Mouse (Mus musculus): ENCODE results near the gene Hist1h2bf. TPM values are rescaled to one million over a fixed set of nuclear protein-coding genes. Genes with fewer than 3 reads are reported as not detected.
A peak's percentile ranks its signal among the peaks of the same experiment; 100 is the strongest.
"Not testable (repeated sequence)": the region's sequence is repeated elsewhere in the genome, so short reads cannot be mapped to it uniquely, and the experiment has no call there.

The Hist1h2bf gene
- 10 to 100 TPM; 19.2 to 30.0 (median 24.4) TPM for total RNA-seq (2022)

DNA sequence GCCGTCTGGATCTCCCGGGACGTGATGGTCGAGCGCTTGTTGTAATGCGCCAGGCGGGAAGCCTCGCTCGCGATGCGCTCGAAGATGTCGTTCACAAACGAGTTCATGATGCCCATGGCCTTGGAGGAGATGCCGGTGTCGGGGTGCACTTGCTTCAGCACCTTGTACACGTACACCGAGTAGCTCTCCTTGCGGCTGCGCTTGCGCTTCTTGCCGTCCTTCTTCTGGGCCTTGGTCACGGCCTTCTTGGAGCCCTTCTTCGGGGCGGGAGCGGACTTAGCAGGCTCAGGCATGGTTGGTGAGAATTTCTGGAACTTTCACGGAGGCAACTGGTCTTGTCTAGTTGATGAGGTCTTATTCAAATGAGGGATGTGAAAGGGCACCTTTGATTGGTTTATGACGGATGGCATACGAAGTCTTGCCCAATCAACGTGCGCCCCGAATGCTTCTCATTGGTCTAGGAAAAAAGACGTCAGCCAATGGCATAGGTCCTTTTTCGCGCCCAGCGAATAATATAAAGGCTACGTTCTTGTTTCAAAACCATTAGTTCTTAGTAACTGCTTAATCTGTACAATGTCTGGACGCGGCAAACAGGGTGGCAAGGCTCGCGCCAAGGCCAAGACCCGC is at the start of gene Hist1h2bf, which contains the start of gene Hist1h2ad:
TSS of gene Hist1h2bf (minus strand) at position 299 of the 627 bp plus-strand sequence.
TSS of gene Hist1h2ad (plus strand) at position 484 of the 627 bp plus-strand sequence.
- DNase-seq (ENCODE audit: low spot score in 2 of 2) = peak; percentile 93 to 97

DNA sequence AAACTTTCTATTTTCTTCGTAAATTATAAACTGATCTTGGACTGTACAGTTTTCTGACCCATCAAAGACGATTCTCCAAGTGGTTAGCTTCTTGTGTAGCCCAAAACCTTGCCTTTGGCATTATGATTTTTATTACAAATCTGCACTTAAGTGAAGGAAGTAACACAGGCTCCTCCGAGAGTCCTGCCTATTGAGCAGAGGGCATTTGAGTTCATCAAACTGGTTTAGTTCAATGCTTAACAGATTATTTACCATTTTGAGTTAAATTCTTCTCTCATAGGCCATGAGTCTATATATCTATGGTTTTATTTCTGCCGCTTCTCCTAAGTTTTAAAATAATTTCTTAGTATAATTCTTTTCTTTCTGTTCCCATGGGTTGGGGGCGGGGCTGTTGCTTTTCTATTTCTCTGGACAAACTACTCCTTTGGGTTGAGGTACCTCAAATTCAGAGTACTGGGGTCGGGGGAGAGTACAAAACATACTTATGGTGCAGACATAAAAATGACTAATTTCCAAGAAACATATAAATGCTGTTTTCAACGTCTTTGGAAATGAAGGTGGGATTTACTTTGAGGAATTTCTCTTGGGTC is 49.0 kb upstream of the Hist1h2bf start:
- DNase-seq (ENCODE audit: low spot score in 2 of 2) = no peak

DNA sequence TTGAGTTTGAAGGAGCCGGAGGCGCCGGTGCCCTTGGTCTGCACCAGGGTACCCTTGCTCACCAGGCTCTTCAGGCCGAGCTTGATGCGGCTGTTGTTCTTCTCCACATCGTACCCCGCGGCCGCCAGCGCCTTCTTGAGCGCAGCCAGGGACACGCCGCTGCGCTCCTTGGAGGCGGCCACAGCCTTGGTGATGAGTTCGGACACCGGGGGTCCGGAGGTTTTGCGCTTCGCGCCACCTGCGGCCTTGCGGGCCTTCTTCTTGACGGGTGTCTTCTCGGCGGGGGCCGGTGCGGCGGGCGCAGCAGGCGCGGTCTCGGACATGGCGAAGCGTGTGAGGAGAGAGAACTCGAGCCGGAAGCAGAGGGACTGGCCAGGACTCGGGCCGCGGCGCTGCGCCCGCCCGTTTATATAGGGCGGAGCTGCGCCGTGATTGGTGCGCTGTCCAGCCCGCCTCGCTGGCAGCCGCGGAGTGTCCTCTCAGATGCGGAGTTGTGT is 48.2 kb upstream of the Hist1h2bf start, which contains the start of gene Hist1h1e:
TSS of gene Hist1h1e (minus strand) at position 384 of the 497 bp plus-strand sequence.
- peak; percentile 78 to 82 for DNase-seq (ENCODE audit: low spot score in 2 of 2)

DNA sequence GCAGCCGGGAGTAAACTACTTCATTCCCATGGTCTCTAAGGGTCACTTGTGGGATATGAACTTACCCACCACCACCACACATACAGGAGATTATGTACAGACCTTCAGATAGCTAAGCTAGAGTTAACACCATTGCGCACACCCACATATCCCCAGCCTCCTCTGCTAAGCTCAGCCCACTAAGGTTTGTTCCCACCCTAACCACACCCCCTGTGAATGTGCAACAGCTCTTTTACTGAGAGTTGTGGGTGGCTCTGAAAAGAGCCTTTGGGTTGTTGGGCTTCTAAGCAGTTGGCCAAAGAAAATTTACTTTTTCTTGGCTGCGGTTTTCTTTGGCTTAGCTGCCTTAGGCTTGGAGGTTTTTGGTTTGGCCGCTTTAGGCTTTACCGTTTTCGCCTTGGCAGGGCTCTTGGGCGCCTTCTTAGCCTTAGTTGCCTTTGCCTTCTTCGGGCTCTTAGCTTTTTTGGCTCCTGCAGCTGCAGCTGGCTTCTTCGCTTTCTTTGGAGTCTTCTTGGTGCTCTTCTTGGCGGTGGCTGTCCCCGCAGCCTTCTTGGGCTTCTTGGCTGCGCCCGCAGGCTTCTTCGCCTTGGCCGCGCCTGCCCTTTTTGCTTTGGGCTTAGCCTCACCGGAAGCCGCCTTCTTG is 47.7 kb upstream of the Hist1h2bf start:
- peak; percentile 67 to 75 for DNase-seq (ENCODE audit: low spot score in 2 of 2)

DNA sequence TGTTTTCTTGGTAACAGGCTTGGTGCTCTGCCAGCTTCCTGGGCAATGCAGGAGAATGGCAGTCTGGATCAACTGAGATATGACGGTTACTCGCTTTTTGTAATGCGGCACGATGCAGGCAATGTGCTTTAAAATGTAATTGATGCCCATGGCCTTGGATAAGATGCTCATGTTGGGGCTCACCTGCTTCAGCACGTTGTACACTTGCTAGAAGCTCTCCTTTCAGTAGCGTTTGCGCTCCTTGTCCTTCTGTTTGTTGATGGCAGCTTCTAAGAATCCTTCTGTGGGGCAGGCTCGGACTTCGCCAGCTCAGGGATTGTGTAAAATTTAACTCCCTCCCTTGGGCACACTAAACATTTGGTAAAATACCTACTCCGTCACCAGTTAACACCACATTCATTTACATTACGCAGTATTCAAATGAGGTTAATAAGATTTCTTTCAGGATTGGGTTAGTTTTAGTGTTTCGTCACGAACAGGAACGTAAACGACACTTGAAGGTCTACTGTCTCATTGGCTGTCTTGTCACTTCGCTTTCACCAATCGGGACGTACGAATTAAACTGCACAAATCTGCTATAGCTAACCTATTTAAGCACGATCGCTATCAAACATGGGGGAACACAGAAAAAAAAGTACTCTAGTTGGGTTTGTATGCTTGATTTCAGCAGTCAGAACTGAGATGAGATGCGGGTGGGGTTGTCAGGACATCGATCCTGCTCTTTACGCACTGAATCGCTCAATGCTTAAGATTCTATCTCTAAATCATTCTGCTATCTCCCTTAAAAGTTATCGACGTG is 46.9 kb upstream of the Hist1h2bf start, which contains the start of gene Hist1h2be:
TSS of gene Hist1h2be (minus strand) at position 392 of the 799 bp plus-strand sequence.
- peak; percentile 73 to 85 for DNase-seq (ENCODE audit: low spot score in 2 of 2)

DNA sequence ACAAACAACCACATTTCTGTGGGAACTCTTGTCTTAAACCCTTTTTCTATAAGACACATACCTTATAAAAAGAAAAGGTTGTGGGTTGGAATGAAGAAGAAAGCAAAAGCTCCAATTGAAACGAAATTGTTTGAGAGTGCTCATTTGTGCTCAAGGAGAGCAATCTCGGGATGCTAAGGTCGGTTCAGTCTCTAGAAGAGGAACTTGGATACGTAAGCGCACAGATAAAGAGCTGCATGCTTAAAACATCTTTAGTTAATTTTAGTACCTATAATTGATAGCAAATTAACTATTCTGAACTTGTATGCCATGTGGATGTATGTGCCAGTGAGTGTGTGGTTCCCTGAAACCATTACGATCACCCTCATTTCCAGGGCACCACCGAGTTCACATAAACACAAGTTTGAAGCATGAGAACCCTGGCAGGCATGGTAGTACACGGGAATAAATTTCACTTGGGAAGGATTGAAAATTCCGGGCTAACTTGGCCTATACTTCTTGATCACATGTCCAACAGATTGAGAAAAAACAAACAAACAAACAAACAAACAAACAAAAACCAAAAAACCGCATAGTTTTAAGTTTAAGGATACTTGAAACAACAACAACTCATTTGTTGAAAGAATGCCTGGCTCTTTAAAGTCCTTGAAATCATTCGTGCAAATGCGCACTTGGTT is 46.2 kb upstream of the Hist1h2bf start:
- no peak for DNase-seq (ENCODE audit: low spot score in 2 of 2)

DNA sequence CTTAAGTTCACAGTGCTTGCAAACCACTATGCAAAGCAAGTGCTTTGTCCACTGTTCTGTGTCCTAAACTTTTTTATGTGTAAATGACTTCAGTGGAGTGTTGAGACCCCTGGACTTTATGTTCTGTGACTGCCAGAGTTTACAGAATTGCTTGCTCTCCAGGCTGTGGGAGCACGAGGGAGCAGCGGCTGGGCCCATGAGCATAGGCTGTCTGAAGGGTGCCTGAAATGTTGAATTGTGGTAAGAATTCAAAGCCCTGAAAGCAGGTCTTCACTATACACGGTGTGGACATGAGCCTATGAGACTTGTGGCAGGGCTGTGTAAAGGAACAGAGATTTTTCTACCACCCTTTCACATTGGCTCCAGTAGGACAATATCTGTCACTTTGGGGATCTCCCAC is 37.6 kb upstream of the Hist1h2bf start:
- DNase-seq (ENCODE audit: low spot score in 2 of 2) = no peak

DNA sequence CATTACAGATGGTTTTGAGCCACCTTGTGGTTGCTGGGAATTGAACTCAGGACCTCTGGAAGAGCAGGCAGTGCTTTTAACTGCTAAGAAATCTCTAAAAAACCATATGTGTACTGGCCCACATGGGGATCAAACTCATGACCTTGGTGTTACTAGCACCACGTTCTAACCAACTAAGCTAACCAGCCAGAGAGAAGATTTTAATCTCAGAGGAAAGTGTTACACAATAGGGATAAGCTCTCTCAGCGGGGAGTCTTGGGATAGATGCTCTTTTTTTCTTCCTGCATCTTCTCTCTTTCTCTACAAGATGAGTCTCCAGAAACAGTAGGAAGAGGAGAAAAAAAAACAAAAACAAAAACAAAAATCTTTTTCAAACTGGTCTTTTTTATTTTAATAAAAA is 36.4 kb upstream of the Hist1h2bf start:
- DNase-seq (ENCODE audit: low spot score in 2 of 2) = no peak

DNA sequence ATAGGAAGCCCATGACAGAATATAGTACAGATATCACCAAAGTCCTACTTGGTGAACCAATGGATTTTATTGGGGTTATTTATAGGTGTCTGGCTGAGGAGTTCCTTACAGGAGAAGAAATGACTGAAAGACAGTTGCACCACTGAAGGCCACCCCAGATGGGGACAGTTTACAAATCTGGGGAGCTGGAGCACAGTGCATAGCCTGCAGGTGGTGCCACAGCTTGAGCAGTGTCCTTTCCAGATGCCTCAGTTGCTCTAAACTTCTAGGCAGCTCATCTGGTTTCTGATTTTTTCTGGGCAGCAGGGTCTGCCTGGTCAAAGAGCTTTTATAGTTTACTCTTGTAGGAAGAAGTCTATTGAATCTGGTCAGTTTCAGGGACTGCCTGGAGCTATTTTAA is 35.8 kb upstream of the Hist1h2bf start:
- DNase-seq (ENCODE audit: low spot score in 2 of 2) = no peak

DNA sequence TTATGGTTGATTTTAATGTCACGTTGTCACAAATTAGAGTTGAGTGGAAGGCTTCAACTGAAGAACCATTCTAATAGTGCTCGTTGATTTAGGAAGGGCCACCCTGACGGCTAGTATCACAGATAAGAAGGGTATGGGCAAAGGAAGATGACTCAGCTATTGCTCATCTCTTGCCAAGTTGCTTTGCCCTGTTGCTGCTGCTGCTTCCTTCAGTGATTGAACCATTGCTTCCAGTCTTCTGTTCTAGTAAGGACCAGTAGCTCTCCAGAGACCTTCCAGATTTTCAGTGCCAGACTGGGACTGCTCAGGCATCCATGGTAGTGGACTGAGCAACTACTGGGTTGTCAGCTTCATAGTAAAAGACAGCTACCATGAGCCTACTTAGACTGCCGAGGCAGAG is 35.2 kb upstream of the Hist1h2bf start:
- no peak for DNase-seq (ENCODE audit: low spot score in 2 of 2)

DNA sequence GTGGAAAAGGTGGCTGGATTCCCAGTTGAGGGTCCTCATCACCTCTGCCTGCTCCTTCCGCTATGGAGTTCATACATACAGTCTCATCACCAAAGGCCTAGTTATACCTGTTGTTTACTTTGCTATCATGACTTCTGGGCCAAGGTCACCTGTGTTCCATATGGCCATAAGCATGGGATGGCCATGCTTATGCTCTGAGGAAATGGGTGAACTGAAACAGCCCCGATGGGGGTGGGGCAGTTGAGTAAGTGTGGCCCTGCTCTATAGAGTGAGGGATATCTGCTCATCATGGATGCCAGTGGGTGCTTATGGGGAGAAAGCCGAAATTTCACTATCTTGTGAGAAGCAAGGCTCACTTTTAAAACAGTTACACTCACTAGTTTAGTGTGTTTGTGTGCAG is 31.1 kb upstream of the Hist1h2bf start:
- no peak for DNase-seq (ENCODE audit: low spot score in 2 of 2)

DNA sequence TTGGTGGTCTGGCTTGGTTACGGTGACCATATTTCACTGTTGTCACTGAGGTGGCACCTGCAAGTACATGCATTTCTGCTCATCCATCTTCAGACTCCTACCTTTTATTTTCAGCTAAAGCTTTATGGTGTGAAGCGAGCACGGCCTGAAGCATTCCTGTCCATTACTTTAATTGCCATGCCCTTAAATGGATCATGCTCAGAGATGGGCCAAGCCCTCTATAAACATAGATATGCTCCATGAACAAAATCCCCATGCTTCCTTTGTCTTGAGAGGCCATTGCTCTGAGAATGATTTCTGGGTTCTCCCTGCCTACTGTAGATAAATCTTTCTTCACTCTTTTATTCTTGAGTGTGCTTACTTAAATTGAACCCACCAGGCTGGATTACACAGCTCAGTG is 30.5 kb upstream of the Hist1h2bf start:
- DNase-seq (ENCODE audit: low spot score in 2 of 2) = no peak

DNA sequence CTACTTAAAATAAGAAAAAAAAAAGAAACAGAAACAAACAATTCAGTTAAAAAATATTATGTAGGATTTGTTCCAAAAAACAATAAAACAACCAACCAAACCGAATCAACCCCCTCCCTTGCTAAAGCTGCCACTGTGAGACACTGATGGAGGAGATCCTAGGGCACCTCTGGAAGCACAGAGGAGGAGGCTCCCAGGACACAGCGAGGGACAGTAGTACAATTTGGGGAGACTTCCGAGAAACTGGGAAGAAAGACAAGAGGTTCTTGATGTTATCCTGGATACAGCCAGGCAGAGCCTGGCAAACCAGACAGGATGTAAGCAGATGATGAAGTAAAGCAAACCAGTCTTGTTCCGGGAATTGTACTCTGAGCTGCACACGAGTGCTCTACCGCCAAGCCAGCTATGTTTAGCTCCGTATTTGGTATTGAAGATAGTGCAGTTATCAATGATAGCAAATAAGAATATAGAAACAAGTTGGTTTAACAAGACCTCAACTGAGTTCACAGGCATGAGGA is 29.2 kb upstream of the Hist1h2bf start:
- DNase-seq (ENCODE audit: low spot score in 2 of 2) = no peak

DNA sequence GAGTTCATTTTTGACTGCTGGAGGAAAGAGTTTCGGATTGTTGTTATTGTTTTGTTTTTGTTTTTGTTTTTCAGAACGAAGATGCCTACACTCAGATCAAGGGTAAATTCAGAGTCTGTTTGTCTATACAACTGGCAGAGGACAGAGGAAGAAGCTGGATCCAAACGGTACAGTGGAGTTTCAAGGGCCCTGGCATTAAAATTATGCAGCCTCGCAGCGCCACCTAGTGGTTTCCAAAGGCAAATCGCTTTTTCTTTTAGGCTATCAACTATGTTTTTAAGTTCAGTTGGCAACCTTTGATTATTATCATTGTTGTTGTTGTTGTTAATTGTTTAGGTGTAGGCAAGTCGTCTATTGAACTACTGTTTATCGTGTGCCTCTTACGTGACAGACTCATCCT is 24.0 kb upstream of the Hist1h2bf start:
- DNase-seq (ENCODE audit: low spot score in 2 of 2) = peak in 1 of 2 experiments; percentile 66

DNA sequence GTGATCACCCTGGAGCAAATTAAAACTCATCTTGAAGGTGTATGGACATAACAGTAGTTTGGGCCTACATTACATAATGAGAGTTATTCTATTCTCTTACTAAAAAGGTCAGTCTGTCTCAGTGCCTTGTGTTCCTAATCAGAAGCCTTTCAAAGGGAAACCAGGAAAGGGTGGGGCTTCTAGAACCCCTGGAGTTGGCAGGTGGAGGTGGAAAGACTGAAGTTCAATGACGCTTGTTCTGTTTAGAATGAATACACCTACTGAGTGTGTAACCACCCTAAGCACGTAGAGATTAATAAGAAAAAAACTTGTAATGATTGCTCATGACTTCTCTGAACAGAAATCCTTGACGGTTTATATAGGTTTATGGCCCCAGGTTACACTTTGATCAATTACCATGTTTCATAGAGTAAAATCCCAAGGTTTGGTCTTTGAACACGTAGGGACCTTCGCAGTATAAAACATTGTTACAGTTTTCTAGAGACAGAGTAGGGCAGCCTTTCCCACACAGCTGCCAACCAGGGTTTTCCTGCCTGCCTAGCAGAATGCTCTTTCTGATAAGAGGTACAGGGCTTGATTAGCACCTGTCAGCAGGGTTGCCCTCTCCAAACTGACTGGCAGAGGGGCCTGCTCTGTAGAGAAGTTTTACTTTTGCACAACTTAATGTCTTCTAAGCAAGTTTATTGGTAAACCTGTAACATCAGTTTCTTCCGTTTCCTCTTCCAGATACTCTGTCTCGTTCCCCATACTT is 21.8 kb upstream of the Hist1h2bf start:
- no peak for DNase-seq (ENCODE audit: low spot score in 2 of 2)

DNA sequence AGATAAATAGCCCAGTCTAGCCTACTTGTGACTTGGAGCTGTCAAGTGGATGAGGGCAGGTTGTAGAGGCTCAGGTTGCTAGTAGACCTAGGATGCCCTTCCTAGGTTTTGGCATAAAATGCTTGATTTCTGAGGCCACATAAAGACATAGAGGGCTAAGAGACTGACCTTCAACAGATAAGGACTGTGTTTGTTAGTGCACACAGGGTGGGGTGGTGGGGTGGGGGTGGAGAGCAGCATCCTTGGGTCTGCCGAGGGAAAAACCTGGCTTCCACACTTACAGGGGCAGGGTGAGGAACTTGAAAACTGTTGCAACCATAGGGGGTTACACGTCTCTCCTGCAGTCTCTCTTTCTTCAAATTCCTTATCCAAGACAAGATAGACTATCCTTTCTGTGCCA is 21.2 kb upstream of the Hist1h2bf start:
- no peak for DNase-seq (ENCODE audit: low spot score in 2 of 2)

DNA sequence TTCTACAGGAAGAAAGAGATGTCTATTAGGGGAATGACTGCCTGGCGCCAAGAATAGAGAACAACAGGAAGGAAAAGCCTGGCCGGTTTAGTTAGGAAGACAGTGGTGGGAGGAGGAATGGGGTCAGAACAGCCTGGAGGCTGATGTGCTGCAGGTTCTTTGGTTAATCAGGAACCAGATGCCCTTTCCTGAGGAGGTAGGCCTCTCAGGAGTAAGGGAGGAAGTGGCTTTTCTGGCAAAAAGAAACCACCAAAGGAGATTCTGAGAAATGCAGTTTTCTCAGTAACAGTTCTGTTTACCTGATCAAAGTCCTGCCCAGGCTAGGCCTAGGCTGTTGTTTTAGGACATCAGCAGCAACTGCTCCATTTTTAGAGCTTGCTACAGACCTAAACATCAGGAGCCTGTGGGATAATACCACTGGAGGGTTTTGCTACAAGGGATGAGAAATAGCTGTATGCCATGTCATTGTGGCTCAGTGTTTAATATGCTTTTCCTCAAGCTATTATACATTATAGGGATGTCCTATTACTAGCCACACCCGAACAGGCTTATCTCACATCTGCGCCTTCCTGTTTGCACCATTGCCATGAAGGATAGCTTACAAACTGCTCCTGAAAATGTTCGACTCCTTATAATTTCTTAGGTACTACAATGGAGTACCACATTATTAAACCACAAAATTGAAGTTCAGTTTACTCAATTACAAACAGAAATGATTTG is 19.2 kb upstream of the Hist1h2bf start:
- no peak for DNase-seq (ENCODE audit: low spot score in 2 of 2)

DNA sequence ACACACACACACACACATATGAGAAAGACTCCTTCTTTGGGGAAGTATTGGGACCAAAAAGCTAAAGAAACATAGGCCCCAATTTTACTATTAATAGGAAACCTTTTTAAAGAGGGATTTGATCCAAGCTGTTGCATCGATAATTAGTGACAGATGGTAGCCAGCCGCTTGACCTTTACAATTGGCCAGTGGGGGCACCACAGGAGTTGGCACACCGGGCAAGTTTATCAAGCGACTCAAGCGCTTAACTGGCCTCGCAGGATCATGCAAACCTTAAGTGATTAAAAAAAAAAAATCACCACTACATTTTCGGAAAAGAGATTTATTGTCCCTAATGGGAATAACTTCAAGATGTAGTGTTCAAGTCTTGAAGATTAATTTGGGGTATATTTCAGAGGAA is 18.6 kb upstream of the Hist1h2bf start:
- DNase-seq (ENCODE audit: low spot score in 2 of 2) = no peak

DNA sequence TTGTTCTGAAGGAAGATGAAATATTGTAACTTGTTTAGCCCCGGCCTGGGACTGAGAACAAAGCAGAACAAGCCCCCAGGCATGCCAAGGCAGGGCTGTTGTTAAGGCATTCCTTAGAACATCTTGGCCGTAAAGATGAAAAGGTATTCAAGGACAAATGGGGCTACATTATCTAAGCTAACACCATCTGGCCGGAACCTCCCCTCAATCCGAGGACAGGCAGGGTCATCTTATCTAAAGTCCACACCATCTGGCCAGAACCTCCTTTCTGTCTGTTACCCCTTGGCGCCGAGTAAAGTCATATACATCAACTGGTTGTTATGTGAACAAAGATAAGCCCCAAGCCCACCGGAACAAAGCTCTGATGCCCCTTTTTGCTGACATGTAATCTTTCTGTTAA is 17.9 kb upstream of the Hist1h2bf start:
- DNase-seq (ENCODE audit: low spot score in 2 of 2) = not testable (repeated sequence)
